Mouse (Mus musculus) T-cell, adult 66 days (primary cell): ENCODE measurements around the gene Shroom3. TPM values are rescaled to one million over a fixed set of nuclear protein-coding genes. Genes with fewer than 3 reads are reported as not detected.

Source experiments
- total RNA-seq, 2 experiments: library from RNA; stranded (reverse); gene quantifications; 3 replicates in 1 of 2; 4 replicates in 1 of 2; pipeline ENCODE4 v1.2.4; 2023

The Shroom3 gene
- total RNA-seq, result not detected

DNA sequence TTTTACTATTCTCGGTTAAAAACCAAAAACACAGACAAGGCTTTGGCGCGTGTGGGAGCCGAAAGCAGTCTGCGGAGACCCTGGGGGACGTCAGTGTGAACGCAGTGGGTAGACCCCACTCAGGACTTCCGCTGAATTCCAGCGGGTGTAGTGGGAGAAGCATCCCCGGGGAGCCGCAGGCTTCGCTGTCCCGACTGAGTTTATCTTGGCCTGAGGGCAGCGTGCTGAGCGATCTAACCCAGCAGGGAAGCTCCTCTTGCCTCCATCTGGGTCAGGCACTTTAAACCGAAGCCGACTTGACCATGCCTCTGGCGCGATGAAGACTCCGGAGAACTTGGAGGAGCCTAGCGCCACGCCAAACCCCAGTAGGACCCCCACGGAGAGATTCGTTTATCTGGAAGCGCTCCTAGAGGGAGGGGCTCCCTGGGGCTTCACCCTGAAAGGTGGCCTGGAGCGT lies at the start of gene Shroom3:
Gene Shroom3 (plus strand): TSS at position 85 of the 457 bp plus-strand sequence.

DNA sequence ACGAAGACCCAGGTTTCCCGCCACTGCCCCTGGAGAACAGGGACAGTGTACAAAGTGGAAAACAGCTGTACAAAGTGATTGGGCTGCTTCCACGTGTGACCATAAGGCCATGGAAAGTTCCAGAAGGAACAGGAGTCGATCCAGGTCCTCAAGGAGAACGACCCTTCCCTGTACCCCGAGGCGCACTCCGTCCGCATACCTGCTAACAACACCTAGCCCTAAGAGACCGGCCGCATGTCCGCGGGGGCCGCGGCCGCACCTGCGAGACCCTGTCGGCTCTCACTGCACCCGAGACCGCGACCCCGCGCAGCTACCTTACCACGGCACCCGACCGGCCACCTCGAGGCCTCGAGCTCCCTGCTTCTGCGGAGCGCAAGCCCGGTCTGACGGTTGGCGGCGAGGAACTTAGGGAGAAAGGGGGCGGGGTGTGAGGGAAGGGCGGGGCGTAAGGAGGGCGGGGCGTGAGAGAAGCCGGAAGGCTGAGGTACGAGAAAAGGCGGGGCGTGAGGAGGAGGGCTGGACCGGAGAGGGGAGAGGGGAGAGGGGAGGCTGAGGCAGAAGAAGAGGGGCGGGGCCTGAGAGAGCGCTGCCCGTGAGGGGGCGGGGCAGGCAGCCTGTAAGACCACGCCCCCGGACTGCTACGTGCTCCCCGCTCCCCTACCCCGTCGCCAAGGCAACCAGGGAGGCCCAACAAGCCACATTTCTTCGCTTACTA lies 8.2 kb upstream of the Shroom3 start, which contains the start of gene Ccdc158:
Gene Ccdc158 (minus strand): TSS at position 413 of the 715 bp plus-strand sequence.

Other genes starting within 250 kb of the Shroom3 start
- gene Nup54, start 248.2 kb upstream of the Shroom3 start, total RNA-seq, result 10 to 100 TPM; 49.9 to 60.1 TPM
- gene Scarb2, start 176.6 kb upstream of the Shroom3 start, total RNA-seq, result 10 to 100 TPM; 40.5 to 48.1 TPM
- gene Fam47e, start 128.4 kb upstream of the Shroom3 start, total RNA-seq, result not detected
- gene Stbd1, start 80.4 kb upstream of the Shroom3 start, total RNA-seq, result not detected
- not detected for gene Ccdc158, start 8.2 kb upstream of the Shroom3 start, total RNA-seq